Mouse (Mus musculus): ENCODE data around the gene Plcg1. TPM values are rescaled to one million over a fixed set of nuclear protein-coding genes. Genes with fewer than 3 reads are reported as not detected.
A peak's percentile ranks its signal among the peaks of the same experiment; 100 is the strongest.

Plcg1 gene
- polyA plus RNA-seq, 1 experiment from 2014 or later = 67.9 TPM

DNA sequence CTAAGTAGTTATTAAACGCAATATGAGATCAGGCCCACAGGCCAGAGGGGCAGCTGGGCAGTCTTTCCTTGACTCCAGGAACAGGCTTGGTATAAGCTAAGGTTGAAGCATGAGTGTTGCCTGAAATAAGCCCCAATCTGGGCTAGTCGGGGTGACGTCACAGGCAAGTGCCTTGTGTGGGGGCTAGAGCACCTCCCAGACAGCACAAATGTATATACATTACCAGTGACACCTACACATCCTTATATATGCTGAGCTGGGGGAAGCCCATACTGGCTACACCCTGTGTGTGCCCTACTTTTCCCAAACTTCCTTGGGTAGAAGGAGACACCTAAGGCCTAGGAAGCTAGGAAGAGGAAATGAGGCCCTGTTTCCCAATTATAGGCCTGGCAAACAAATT, 2.1 kb upstream of the Plcg1 start:
- 95% methylated on average over 3 of the region's 3 CpGs for WGBS
- no peak overlapping the region for H3K9ac ChIP-seq
- H3K4me1 ChIP-seq (replicated peaks) = peaks cover 34% of the 10 kb centered on the region
- no peak for ATAC-seq (ENCODE audit: low FRiP score)
- H3K27me3 ChIP-seq = no peaks in the 10 kb centered on the region
- H3K4me2 ChIP-seq = no peak overlapping the region
- peaks cover 19% of the 10 kb centered on the region for H3K36me3 ChIP-seq
- no peak overlapping the region for H3K4me3 ChIP-seq
- H3K9me3 ChIP-seq = no peaks in the 10 kb centered on the region
- H3K27ac ChIP-seq = no peak overlapping the region

DNA sequence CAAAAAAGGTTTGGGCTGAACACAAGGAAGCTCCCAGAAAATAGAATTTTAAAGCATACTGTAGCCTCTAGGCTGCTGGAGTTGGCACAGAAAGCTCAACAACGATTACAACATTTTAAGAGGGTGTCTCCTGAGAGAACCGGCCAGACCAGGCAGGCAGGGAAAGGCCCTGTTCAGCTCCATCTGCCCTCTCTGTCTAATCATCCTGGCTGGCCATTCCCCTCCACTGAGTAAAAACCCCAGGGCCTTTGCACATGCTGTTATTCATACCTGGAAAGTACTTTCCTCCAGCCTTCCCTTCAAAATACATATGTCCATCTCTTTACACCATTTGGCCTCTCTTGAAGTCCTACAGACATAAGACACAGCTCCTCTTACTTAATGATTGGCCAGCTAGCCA, 1.7 kb upstream of the Plcg1 start:
- H3K4me1 ChIP-seq (replicated peaks) = peaks cover 39% of the 10 kb centered on the region
- no peak overlapping the region for H3K4me3 ChIP-seq
- 78% methylated on average over 2 of the region's 2 CpGs for WGBS
- no peaks in the 10 kb centered on the region for H3K27me3 ChIP-seq
- H3K4me2 ChIP-seq = no peak overlapping the region
- no peak overlapping the region for H3K27ac ChIP-seq
- no peak for ATAC-seq (ENCODE audit: low FRiP score)
- H3K36me3 ChIP-seq = peaks cover 19% of the 10 kb centered on the region
- no peak overlapping the region for H3K9ac ChIP-seq
- H3K9me3 ChIP-seq = no peaks in the 10 kb centered on the region

- H3K9ac ChIP-seq = peak overlapping the region; percentile 99
- H3K4me1 ChIP-seq (replicated peaks) = peaks cover 46% of the 10 kb centered on the region
- WGBS = 32% methylated on average over 17 of the region's 17 CpGs
- H3K9me3 ChIP-seq = no peaks in the 10 kb centered on the region
- peaks cover 21% of the 10 kb centered on the region for H3K36me3 ChIP-seq
- peak overlapping the region; percentile 88 for H3K4me3 ChIP-seq
- H3K27me3 ChIP-seq = no peaks in the 10 kb centered on the region
- H3K4me2 ChIP-seq = peak overlapping the region; percentile 94
- H3K27ac ChIP-seq = 0 out of 2 replicates have a peak overlapping the region, but pooled peaks have one; percentile 99
- 0 out of 2 replicates have a peak, but pooled peaks have one; percentile 2 for ATAC-seq (ENCODE audit: low FRiP score)
Observed at GRCm38 (mm10) chr2:160729851-160730796, 976 bp upstream of the Plcg1 start.

GRCm38 (mm10) chr2:160730797-160731116, 343 bp upstream of the Plcg1 start:
- Histone ChIP-seq H3K4me1 (replicated peaks) (peaks cover 52% of the 10 kb centered on the region), H3K9me3 (no peaks in the 10 kb centered on the region), H3K9ac (peak overlapping the region; percentile 99), H3K4me2 (peak overlapping the region; percentile 94), H3K36me3 (peaks cover 21% of the 10 kb centered on the region), H3K27me3 (no peaks in the 10 kb centered on the region), H3K4me3 (peak overlapping the region; percentile 88), H3K27ac (peak overlapping the region; percentile 99)
- 5% methylated on average over 19 of the region's 19 CpGs for WGBS
- ATAC-seq (ENCODE audit: low FRiP score) = no peak; the same call in 1 of the 2 replicates

GRCm38 (mm10) chr2:160731839-160732261, 750 bp downstream of the Plcg1 start:
- peak; percentile 46 for ATAC-seq (ENCODE audit: low FRiP score)
- Histone ChIP-seq H3K9ac (peak overlapping the region; percentile 99), H3K4me2 (peak overlapping the region; percentile 94), H3K4me1 (replicated peaks) (peaks cover 62% of the 10 kb centered on the region), H3K27ac (peak overlapping the region; percentile 99), H3K27me3 (no peaks in the 10 kb centered on the region), H3K36me3 (peaks cover 29% of the 10 kb centered on the region), H3K9me3 (no peaks in the 10 kb centered on the region), H3K4me3 (peak overlapping the region; percentile 88)
- under 1% methylated on average over 32 of the region's 32 CpGs for WGBS

- H3K4me1 ChIP-seq (replicated peaks) = peaks cover 69% of the 10 kb centered on the region
- no peaks in the 10 kb centered on the region for H3K9me3 ChIP-seq
- WGBS = 42% methylated on average over 8 of the region's 9 CpGs
- peak overlapping the region; percentile 88 for H3K4me3 ChIP-seq
- no peak for ATAC-seq (ENCODE audit: low FRiP score)
- H3K9ac ChIP-seq = peak overlapping the region; percentile 99
- H3K27ac ChIP-seq = peak overlapping the region; percentile 99
- peak overlapping the region; percentile 94 for H3K4me2 ChIP-seq
- no peaks in the 10 kb centered on the region for H3K27me3 ChIP-seq
- H3K36me3 ChIP-seq = peaks cover 36% of the 10 kb centered on the region
Observed at GRCm38 (mm10) chr2:160732420-160732995, 1.4 kb downstream of the Plcg1 start.

- Histone ChIP-seq H3K27ac (no peak overlapping the region), H3K36me3 (peaks cover 38% of the 10 kb centered on the region), H3K9ac (peak overlapping the region; percentile 99), H3K4me3 (peak overlapping the region; percentile 88), H3K4me2 (peak overlapping the region; percentile 94), H3K27me3 (no peaks in the 10 kb centered on the region), H3K4me1 (replicated peaks) (peaks cover 74% of the 10 kb centered on the region), H3K9me3 (no peaks in the 10 kb centered on the region)
- ATAC-seq (ENCODE audit: low FRiP score) = no peak
- 63% methylated on average over 7 of the region's 7 CpGs for WGBS
Observed at GRCm38 (mm10) chr2:160733131-160733531, 2.0 kb downstream of the Plcg1 start.

- H3K36me3 ChIP-seq = peaks cover 50% of the 10 kb centered on the region
Observed at GRCm38 (mm10) chr2:160734331-160734730, 3.2 kb downstream of the Plcg1 start.

GRCm38 (mm10) chr2:160735706-160736310, 4.7 kb downstream of the Plcg1 start:
- Histone ChIP-seq H3K27ac (no peak overlapping the region), H3K4me3 (no peak overlapping the region), H3K27me3 (no peaks in the 10 kb centered on the region), H3K4me1 (replicated peaks) (peaks cover 88% of the 10 kb centered on the region), H3K9ac (no peak overlapping the region), H3K36me3 (peaks cover 55% of the 10 kb centered on the region), H3K4me2 (no peak overlapping the region), H3K9me3 (no peaks in the 10 kb centered on the region)
- WGBS = 86% methylated on average over 5 of the region's 5 CpGs
- ATAC-seq (ENCODE audit: low FRiP score) = no peak

More at GRCm38 (mm10) chr2:160734331-160734730, 3.2 kb downstream of the Plcg1 start:
- Histone ChIP-seq H3K9ac (peak overlapping the region; percentile 99), H3K27ac (no peak overlapping the region), H3K27me3 (no peaks in the 10 kb centered on the region), H3K4me1 (replicated peaks) (peaks cover 86% of the 10 kb centered on the region), H3K4me2 (peak overlapping the region; percentile 94), H3K9me3 (no peaks in the 10 kb centered on the region), H3K4me3 (peak overlapping the region; percentile 88)
- ATAC-seq (ENCODE audit: low FRiP score) = no peak
- 92% methylated on average over 3 of the region's 3 CpGs for WGBS

- Histone ChIP-seq H3K36me3 (peaks cover 55% of the 10 kb centered on the region), H3K9ac (no peak overlapping the region), H3K4me2 (no peak overlapping the region), H3K9me3 (no peaks in the 10 kb centered on the region), H3K4me3 (no peak overlapping the region), H3K27me3 (no peaks in the 10 kb centered on the region), H3K4me1 (replicated peaks) (peaks cover 93% of the 10 kb centered on the region), H3K27ac (no peak overlapping the region)
- no peak for ATAC-seq (ENCODE audit: low FRiP score)
- WGBS = 92% methylated on average over 3 of the region's 3 CpGs
Observed at GRCm38 (mm10) chr2:160736466-160736865, 5.4 kb downstream of the Plcg1 start.

DNA sequence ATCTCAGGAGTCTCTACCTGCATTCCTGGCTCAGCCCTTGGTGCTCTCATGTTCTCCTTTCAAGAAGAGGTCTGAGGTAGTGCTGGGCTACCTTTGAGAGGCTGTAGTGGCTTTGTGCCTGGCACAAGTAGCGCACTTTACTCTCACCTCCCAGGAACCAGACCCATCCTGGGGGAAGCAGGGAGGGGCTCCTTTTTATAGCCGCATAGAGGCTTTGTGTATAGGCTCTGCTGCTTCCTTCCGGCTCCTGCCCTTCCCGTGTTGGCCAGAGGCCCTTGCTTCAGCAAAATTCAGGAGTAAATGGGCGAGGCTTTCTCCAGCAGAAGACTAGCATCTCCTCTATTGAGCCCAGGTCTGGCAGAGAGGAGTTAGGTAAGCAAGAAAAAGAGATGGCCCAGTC, 7.3 kb downstream of the Plcg1 start:
- H3K27me3 ChIP-seq = no peaks in the 10 kb centered on the region
- ATAC-seq (ENCODE audit: low FRiP score) = no peak

DNA sequence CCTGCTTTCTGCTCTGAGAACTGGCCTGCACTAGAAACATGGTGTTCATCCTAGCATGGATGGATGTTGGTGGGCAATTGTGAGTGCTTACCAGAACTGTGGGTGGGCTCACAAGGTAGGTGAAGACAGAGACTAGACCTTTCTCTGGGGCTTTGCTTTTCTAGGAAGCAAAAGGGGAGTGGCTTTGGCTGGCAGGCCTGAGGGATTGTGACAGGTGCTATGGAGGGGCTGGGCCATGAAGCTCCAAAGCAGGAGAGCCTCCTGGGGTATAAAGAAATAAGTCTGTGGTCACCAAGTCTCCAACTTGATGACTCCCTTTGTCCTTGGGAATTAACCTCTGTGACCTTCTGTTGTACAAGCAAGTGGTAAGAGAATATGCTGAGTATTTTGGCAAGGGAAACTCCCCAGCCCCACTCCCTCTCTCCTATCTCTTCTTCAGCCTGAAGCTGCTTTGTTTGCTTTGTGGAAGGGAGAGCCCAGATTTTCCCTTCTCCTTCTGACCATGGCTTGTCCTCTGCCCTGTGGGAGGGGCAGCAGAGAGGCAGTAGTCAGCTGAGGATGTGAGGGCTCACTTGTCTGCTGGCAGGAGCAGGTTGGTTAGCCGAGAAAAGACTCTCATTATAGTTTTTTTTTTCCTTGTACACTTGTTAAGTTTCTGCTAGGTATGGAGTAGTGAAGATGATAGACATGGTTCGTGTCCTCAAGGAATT, 8.7 kb downstream of the Plcg1 start:
- Histone ChIP-seq H3K4me2 (no peak overlapping the region), H3K4me1 (replicated peaks) (peaks cover 93% of the 10 kb centered on the region), H3K9me3 (no peaks in the 10 kb centered on the region), H3K27me3 (no peaks in the 10 kb centered on the region), H3K9ac (no peak overlapping the region), H3K27ac (peak overlapping the region; percentile 44), H3K4me3 (no peak overlapping the region), H3K36me3 (peaks cover 54% of the 10 kb centered on the region)
- WGBS = 60% methylated on average over 2 of the region's 2 CpGs
- no peak for ATAC-seq (ENCODE audit: low FRiP score)

More for the DNA sequence above, 7.3 kb downstream of the Plcg1 start:
- peaks cover 96% of the 10 kb centered on the region for H3K4me1 ChIP-seq (replicated peaks)
- H3K9me3 ChIP-seq = no peaks in the 10 kb centered on the region
- no peak overlapping the region for H3K9ac ChIP-seq
- WGBS = 85% methylated on average over 5 of the region's 5 CpGs
- H3K27ac ChIP-seq = peak overlapping the region; percentile 3; the same call in 1 of the 2 replicates
- no peak overlapping the region for H3K4me2 ChIP-seq
- H3K36me3 ChIP-seq = peaks cover 63% of the 10 kb centered on the region
- H3K4me3 ChIP-seq = no peak overlapping the region
